Mouse (Mus musculus) CD4-positive, CD25-positive, alpha-beta regulatory T cell (primary cell): ENCODE results near the gene Olfr1317. TPM values are rescaled to one million over a fixed set of nuclear protein-coding genes. Genes with fewer than 3 reads are reported as not detected.

ENCODE experiments used
- polyA plus RNA-seq: library from polyadenylated mRNA; unstranded; fragments of 100-300 nt; shearing (Covaris generic); gene quantifications from one replicate; pipeline ENCODE4 v1.2.1, GENCODE M21; 2017

Olfr1317 gene
- polyA plus RNA-seq, result not detected

GRCm38 (mm10) chr2:112140029-112140428, at the start of gene Olfr1317:
Olfr1317 (plus strand) TSS chr2:112140329.

GRCm38 (mm10) chr2:112096681-112097080, 43.4 kb upstream of the Olfr1317 start, which contains the start of gene Olfr1314:
Olfr1314 (minus strand) TSS chr2:112096781.

GRCm38 (mm10) chr2:112115340-112115739, 24.8 kb upstream of the Olfr1317 start, which contains the start of gene Olfr1315-ps1:
Olfr1315-ps1 (minus strand) TSS chr2:112115440.

DNA sequence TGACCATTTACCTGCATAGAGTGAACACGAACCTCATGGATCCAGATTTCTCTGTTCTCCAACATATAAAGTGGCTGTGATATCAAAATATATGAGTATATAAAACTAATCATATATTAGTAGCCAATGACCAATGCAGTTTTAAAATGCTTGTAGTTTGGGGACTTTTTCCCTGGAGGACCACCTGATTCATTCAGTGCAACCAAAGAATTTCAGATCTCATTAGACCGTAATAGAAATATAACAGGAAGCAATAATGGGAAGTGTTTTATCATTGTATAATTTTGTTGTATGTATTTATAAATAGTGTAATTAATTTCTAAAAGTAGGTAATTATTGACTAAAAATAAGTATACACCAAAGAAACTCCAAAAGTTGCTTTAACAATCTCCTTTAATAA, 5.3 kb upstream of the Olfr1317 start, which contains the start of gene Olfr1316:
Gene Olfr1316, minus strand, starts transcription at position 101 of the 400 bp plus-strand sequence.

GRCm38 (mm10) chr2:112153898-112154297, 13.8 kb downstream of the Olfr1317 start, which contains the start of gene Olfr1318:
Olfr1318 (plus strand) TSS chr2:112154198.

Other genes starting within 250 kb of the Olfr1317 start
- gene Olfr1306, start 224.1 kb upstream of the Olfr1317 start, polyA plus RNA-seq, result not detected
- gene Olfr1307, start 190.9 kb upstream of the Olfr1317 start, polyA plus RNA-seq, result 0.04 TPM
- not detected for gene Olfr1308, start 175.4 kb upstream of the Olfr1317 start, polyA plus RNA-seq
- not detected for gene Olfr1309, start 150.0 kb upstream of the Olfr1317 start, polyA plus RNA-seq
- gene Olfr1310, start 127.6 kb upstream of the Olfr1317 start, polyA plus RNA-seq, result not detected
- gene Olfr1311, start 115.9 kb upstream of the Olfr1317 start, polyA plus RNA-seq, result not detected
- not detected for gene Olfr1312, start 90.1 kb upstream of the Olfr1317 start, polyA plus RNA-seq
- not detected for gene Olfr1313, start 62.5 kb upstream of the Olfr1317 start, polyA plus RNA-seq
- not detected for gene Olfr1314, start 43.5 kb upstream of the Olfr1317 start, polyA plus RNA-seq
- gene Olfr1315-ps1, start 24.9 kb upstream of the Olfr1317 start, polyA plus RNA-seq, result not detected
- gene Olfr1316, start 5.4 kb upstream of the Olfr1317 start, polyA plus RNA-seq, result not detected
- not detected for gene Olfr1318, start 13.9 kb downstream of the Olfr1317 start, polyA plus RNA-seq
- gene Lpcat4, start 99.1 kb downstream of the Olfr1317 start, polyA plus RNA-seq, result 95.5 TPM
- gene Nutm1, start 119.0 kb downstream of the Olfr1317 start, polyA plus RNA-seq, result 0.06 TPM
- gene Nop10, start 121.6 kb downstream of the Olfr1317 start, polyA plus RNA-seq, result 155 TPM
- gene Slc12a6, start 125.5 kb downstream of the Olfr1317 start, polyA plus RNA-seq, result 86.8 TPM
- not detected for gene Gm21985, start 126.0 kb downstream of the Olfr1317 start, polyA plus RNA-seq
- 93.7 TPM for gene Emc4, start 227.7 kb downstream of the Olfr1317 start, polyA plus RNA-seq
- 25.3 TPM for gene Katnbl1, start 238.9 kb downstream of the Olfr1317 start, polyA plus RNA-seq